In the genomic region with DNA sequence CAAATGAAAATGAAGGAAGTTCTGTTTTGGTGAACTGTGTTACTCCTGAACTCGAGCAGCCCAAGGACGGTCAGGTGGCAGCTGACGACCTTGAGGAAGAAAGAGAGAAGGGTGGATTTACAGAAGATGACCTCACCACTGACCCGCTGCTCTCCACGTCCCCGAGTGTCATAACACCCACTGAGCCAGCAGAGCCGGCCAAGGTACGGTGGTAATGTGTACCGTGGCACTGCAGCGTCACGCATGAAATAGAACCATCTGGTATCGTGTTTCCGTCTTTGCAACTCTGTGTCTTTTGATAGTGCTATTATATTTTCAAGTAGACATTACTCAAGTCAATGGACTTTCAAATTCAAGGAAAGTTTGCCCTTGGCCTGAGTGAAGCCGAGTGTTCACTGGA, we compare ENCODE assay signal across 24 mouse cellular contexts. TPM values are rescaled to one million over a fixed set of nuclear protein-coding genes. Genes with fewer than 3 reads are reported as not detected.
DNase-seq lines count a peak whose midpoint lies in the region; ATAC-seq lines count a peak whose summit lies in the region.
"Had no signal": no experiment of that assay in that cellular context is flagged by ENCODE, and none has a peak within 500 bp of the region (broad histone marks: within the 10 kb centered on the region; RNA-seq: fewer than 3 reads in every experiment).

No protein-coding gene starts in this region.

- no peak overlapping the region for H3K27ac ChIP-seq in embryonic facial prominence, embryonic 11.5 days (replicated peaks; ENCODE audit: low read depth, low read length)
- H3K27ac ChIP-seq in embryonic facial prominence, embryonic 10.5 days (replicated peaks) = no peak overlapping the region
- no peak overlapping the region for H3K27ac ChIP-seq in kidney, embryonic 15.5 days
- H3K27ac ChIP-seq in limb, embryonic 13.5 days = no peak overlapping the region
- no peak overlapping the region for H3K27ac ChIP-seq in limb, embryonic 10.5 days
- H3K27ac ChIP-seq: embryonic facial prominence, embryonic 13.5 days; forebrain, embryonic 12.5 days; forebrain, embryonic 15.5 days; heart, embryonic 13.5 days; hindbrain, embryonic 12.5 days; hindbrain, embryonic 15.5 days had no signal

- H3K9ac ChIP-seq in embryonic facial prominence, embryonic 11.5 days (replicated peaks; ENCODE audit: low read length) = no peak overlapping the region
- H3K9ac ChIP-seq in kidney, embryonic 15.5 days = no peak overlapping the region
- no peak overlapping the region for H3K9ac ChIP-seq in limb, embryonic 13.5 days
- H3K9ac ChIP-seq: embryonic facial prominence, embryonic 13.5 days; forebrain, embryonic 12.5 days; forebrain, embryonic 15.5 days; heart, embryonic 13.5 days; hindbrain, embryonic 12.5 days; hindbrain, embryonic 15.5 days had no signal

- no peaks in the 10 kb centered on the region for H3K4me1 ChIP-seq in embryonic facial prominence, embryonic 11.5 days (ENCODE audit: control insufficient read depth, insufficient read depth, low read length)
- no peaks in the 10 kb centered on the region for H3K4me1 ChIP-seq in embryonic facial prominence, embryonic 10.5 days
- no peaks in the 10 kb centered on the region for H3K4me1 ChIP-seq in kidney, embryonic 15.5 days
- no peaks in the 10 kb centered on the region for H3K4me1 ChIP-seq in limb, embryonic 13.5 days
- no peaks in the 10 kb centered on the region for H3K4me1 ChIP-seq in limb, embryonic 10.5 days
- H3K4me1 ChIP-seq: embryonic facial prominence, embryonic 13.5 days; forebrain, embryonic 12.5 days; forebrain, embryonic 15.5 days; hindbrain, embryonic 12.5 days; hindbrain, embryonic 15.5 days had no signal

- peak; percentile 14 for DNase-seq in embryonic facial prominence, embryonic 11.5 days (ENCODE audit: low spot score)
- no peak for DNase-seq in embryonic facial prominence, embryonic 10.5 days (ENCODE audit: low spot score)
- DNase-seq in kidney, adult 11 months = no peak
- DNase-seq in limb, embryonic 10.5 days (ENCODE audit: low spot score) = no peak
- DNase-seq: adrenal gland, postnatal 10 days; adrenal gland, postnatal 36 days; cerebellum, adult 18-20 months; cerebellum, adult 9-10 months; cerebellum, postnatal 14 days; gastrocnemius, postnatal 25 days; heart, adult 18-20 months; heart, postnatal 14 days had no signal

- no peaks in the 10 kb centered on the region for H3K9me3 ChIP-seq in embryonic facial prominence, embryonic 11.5 days (replicated peaks; ENCODE audit: control insufficient read depth, low read length)
- H3K9me3 ChIP-seq in embryonic facial prominence, embryonic 10.5 days = no peaks in the 10 kb centered on the region
- no peaks in the 10 kb centered on the region for H3K9me3 ChIP-seq in kidney, embryonic 15.5 days (replicated peaks)
- no peaks in the 10 kb centered on the region for H3K9me3 ChIP-seq in limb, embryonic 13.5 days
- H3K9me3 ChIP-seq in limb, embryonic 10.5 days (replicated peaks) = no peaks in the 10 kb centered on the region
- H3K9me3 ChIP-seq: embryonic facial prominence, embryonic 13.5 days; forebrain, embryonic 12.5 days; forebrain, embryonic 15.5 days; heart, embryonic 13.5 days; hindbrain, embryonic 12.5 days; hindbrain, embryonic 15.5 days had no signal

- 76% methylated on average over 14 of the region's 14 CpGs for WGBS in embryonic facial prominence, embryonic 11.5 days
- WGBS in embryonic facial prominence, embryonic 10.5 days = 84% methylated on average over 14 of the region's 14 CpGs
- WGBS in kidney, embryonic 15.5 days = 55% methylated on average over 14 of the region's 14 CpGs
- WGBS in limb, embryonic 13.5 days = 85% methylated on average over 14 of the region's 14 CpGs
- 87% methylated on average over 14 of the region's 14 CpGs for WGBS in limb, embryonic 10.5 days

- H3K4me2 ChIP-seq in embryonic facial prominence, embryonic 11.5 days (ENCODE audit: low read depth, low read length) = no peak overlapping the region
- H3K4me2 ChIP-seq in kidney, embryonic 15.5 days = no peak overlapping the region
- no peak overlapping the region for H3K4me2 ChIP-seq in limb, embryonic 13.5 days (replicated peaks)
- H3K4me2 ChIP-seq: embryonic facial prominence, embryonic 13.5 days; forebrain, embryonic 12.5 days; forebrain, embryonic 15.5 days; heart, embryonic 13.5 days; hindbrain, embryonic 12.5 days; hindbrain, embryonic 15.5 days had no signal

- no peak for ATAC-seq in embryonic facial prominence, embryonic 11.5 days (replicated peaks; ENCODE audit: insufficient number of reproducible peaks, low FRiP score, low TSS enrichment, low read depth)
- peak; percentile 80 for ATAC-seq in kidney, embryonic 15.5 days (replicated peaks; ENCODE audit: low FRiP score)
- 0 out of 2 replicates have a peak, but pooled peaks have one; percentile 28 for ATAC-seq in limb, embryonic 13.5 days (ENCODE audit: low FRiP score, low read depth)
- ATAC-seq: forebrain, embryonic 15.5 days; Patski had no signal

- no peak overlapping the region for H3K4me3 ChIP-seq in embryonic facial prominence, embryonic 11.5 days (ENCODE audit: low read depth, low read length)
- H3K4me3 ChIP-seq in embryonic facial prominence, embryonic 10.5 days = no peak overlapping the region
- no peak overlapping the region for H3K4me3 ChIP-seq in kidney, embryonic 15.5 days (replicated peaks)
- no peak overlapping the region for H3K4me3 ChIP-seq in limb, embryonic 13.5 days
- H3K4me3 ChIP-seq in limb, embryonic 10.5 days = no peak overlapping the region
- H3K4me3 ChIP-seq: embryonic facial prominence, embryonic 13.5 days; erythroblast, embryonic 14.5 days; forebrain, embryonic 12.5 days; forebrain, embryonic 15.5 days; heart, embryonic 13.5 days; hindbrain, embryonic 12.5 days; hindbrain, embryonic 15.5 days had no signal

- no peaks in the 10 kb centered on the region for H3K36me3 ChIP-seq in embryonic facial prominence, embryonic 11.5 days (replicated peaks; ENCODE audit: control insufficient read depth, insufficient read depth, low read depth, low read length)
- peaks cover 60% of the 10 kb centered on the region for H3K36me3 ChIP-seq in embryonic facial prominence, embryonic 10.5 days (replicated peaks)
- peaks cover 34% of the 10 kb centered on the region; the same call in 1 of the 2 replicates for H3K36me3 ChIP-seq in kidney, embryonic 15.5 days
- H3K36me3 ChIP-seq in limb, embryonic 13.5 days = peaks cover 55% of the 10 kb centered on the region
- peaks cover 58% of the 10 kb centered on the region for H3K36me3 ChIP-seq in limb, embryonic 10.5 days
- H3K36me3 ChIP-seq: G1E had no signal

- H3K27me3 ChIP-seq in embryonic facial prominence, embryonic 11.5 days (ENCODE audit: control insufficient read depth, insufficient read depth, low read length) = no peaks in the 10 kb centered on the region
- H3K27me3 ChIP-seq in embryonic facial prominence, embryonic 10.5 days (replicated peaks; ENCODE audit: low read depth, poor library complexity, severe bottlenecking) = no peaks in the 10 kb centered on the region
- no peaks in the 10 kb centered on the region for H3K27me3 ChIP-seq in kidney, embryonic 15.5 days
- no peaks in the 10 kb centered on the region for H3K27me3 ChIP-seq in limb, embryonic 13.5 days
- no peaks in the 10 kb centered on the region for H3K27me3 ChIP-seq in limb, embryonic 10.5 days (ENCODE audit: low read depth, poor library complexity, severe bottlenecking)
- H3K27me3 ChIP-seq: CH12.LX; embryonic facial prominence, embryonic 13.5 days; forebrain, embryonic 12.5 days; forebrain, embryonic 15.5 days; heart, embryonic 13.5 days; hindbrain, embryonic 12.5 days; hindbrain, embryonic 15.5 days; Patski had no signal

RNA-seq across cellular contexts. Expression of gene Map9, which starts 19.1 kb away (rescaled TPM):
- polyA plus RNA-seq in embryonic facial prominence, embryonic 11.5 days (2014; fragmentation: Nextera tagmentation; extraction: Ambion mirVana) = 10.0 and 13.6 TPM in 2 replicates
- polyA plus RNA-seq in embryonic facial prominence, embryonic 10.5 days (2016; fragmentation: Nextera tagmentation; extraction: Ambion mirVana) = 7.1 and 8.5 TPM in 2 replicates
- polyA plus RNA-seq in kidney, embryonic 15.5 days (2015; fragmentation: Nextera tagmentation; extraction: Ambion mirVana) = 7.5 and 8.5 TPM in 2 replicates
- polyA plus RNA-seq in limb, embryonic 13.5 days (2015; fragmentation: Nextera tagmentation; extraction: Ambion mirVana) = 9.4 and 9.9 TPM in 2 replicates
- 5.7 and 6.5 TPM in 2 replicates for polyA plus RNA-seq in limb, embryonic 10.5 days (2016; fragmentation: Nextera tagmentation; extraction: Ambion mirVana)
- polyA plus RNA-seq: erythroblast, embryonic 14.5 days; G1E had no signal
